Mouse (Mus musculus): ENCODE data around the gene Hydin.

GRCm38 (mm10) chr8:110242278-110243177, 24.2 kb upstream of the Hydin start:
- TF ChIP-seq CTCF (IDR thresholded peaks at IDR 0.05; ENCODE audit: borderline replicate concordance, extremely low read depth, insufficient read depth, insufficient read length), result no peak
- TF ChIP-seq POLR2A (IDR thresholded peaks at IDR 0.05; ENCODE audit: borderline replicate concordance, extremely low read depth, insufficient read depth, insufficient read length, poor library complexity, severe bottlenecking), result no peak

All from brain, embryonic 14.5 days (tissue).